Mouse (Mus musculus) testis, postnatal 14 days (tissue): ENCODE data around the gene Mfap2.

Source experiments
- DNase-seq: peaks from one replicate; pipeline ENCODE4 v3.0.0; 2021; ENCODE audit warnings: low spot score

Mfap2 gene

DNA sequence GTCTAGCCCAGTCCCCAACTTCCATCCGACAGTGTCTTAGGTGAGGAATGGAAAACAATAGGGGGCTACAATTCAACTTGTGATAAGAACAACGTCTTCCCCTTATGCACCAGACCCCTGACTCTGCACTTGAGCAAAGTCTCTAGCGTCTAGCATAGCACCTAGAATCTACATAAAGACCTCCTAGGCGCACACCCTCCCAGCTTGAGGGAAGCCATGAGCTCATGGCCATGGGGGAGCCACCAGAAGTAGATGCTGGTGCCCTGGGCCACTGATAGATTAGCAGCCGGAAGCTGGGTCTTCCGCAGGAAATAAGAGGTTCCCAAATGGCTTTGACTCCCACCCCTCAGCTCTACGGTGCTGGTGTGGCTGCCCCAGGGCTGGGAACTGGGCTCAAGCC is 22.7 kb upstream of the Mfap2 start:
- no peak for DNase-seq

DNA sequence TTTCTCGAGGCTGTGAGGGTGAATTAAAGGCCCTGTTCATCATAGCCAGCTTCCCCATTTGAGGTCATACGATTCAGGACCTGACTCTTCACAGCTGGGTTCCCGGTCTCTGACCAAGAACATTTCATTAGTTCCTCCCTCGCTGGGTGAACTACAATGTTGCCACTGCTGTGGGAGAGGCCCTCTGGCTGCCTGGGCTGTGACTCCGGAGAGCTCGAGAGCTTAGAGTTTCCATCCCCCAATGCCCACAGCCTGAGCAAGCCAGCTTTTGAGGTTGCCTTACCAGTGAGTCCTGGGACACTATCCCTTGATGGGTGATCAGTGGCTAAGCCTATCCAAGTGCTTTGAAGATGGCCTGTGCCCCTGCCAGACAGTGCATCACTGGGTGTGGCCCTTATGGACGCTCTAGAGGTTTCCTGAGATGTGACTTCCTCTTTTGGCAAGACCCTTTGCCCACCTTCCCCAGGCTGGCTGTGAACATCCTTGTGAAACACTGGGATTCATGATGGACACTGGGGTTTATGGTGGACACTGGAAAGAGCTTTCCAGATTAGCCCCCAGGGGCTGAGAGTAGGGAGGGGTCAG is 21.4 kb upstream of the Mfap2 start:
- peak; percentile 85 for DNase-seq

DNA sequence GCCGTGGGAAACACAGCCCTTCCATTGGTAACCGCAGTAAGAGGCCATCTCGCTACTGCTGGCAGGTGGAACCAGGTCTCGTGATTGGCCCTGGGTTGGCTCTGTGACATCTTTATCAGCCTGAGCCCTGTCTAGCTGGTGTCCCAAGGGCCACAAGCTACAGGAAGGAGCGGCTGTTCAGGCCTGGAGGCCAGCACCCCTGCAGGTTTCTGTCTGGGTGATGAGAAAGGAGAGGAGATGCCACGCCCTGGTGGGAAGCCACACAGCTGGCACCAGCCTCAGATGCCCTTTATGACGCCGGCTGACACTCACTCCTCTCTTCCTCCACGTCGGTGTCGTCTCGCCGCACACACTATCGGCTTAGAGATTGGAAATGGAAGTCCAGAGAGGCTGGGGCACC is 20.8 kb upstream of the Mfap2 start:
- no peak for DNase-seq

DNA sequence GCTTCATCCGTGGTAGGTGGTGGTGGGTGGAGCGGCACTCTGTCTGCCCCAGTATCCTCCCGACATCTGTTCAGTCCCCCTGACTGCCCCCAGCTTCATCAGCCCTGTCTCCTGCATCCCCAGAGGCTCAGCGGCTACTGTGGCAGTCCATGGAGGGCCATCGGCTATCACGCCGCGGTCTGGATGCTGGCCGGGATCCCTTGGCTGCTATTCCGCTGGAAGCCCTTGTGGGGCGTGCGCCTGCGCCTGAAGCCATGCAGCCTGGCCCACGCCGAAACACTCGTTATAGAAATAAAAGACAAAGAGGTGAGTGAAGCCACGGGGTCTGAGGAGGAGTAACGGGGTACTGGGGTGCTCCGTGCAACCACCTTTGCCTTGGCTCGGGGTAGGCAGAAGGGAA is 18.0 kb upstream of the Mfap2 start:
- no peak for DNase-seq

- DNase-seq = peak; percentile 83
Measured at GRCm38 (mm10) chr4:140993846-140994245, 16.4 kb upstream of the Mfap2 start.

GRCm38 (mm10) chr4:140995811-140996210 is 14.4 kb upstream of the Mfap2 start:
- peak; percentile 67 for DNase-seq

- no peak for DNase-seq
Measured at GRCm38 (mm10) chr4:140996812-140997211, 13.4 kb upstream of the Mfap2 start.

- no peak for DNase-seq
Measured at GRCm38 (mm10) chr4:141005983-141006382, 4.2 kb upstream of the Mfap2 start.

DNA sequence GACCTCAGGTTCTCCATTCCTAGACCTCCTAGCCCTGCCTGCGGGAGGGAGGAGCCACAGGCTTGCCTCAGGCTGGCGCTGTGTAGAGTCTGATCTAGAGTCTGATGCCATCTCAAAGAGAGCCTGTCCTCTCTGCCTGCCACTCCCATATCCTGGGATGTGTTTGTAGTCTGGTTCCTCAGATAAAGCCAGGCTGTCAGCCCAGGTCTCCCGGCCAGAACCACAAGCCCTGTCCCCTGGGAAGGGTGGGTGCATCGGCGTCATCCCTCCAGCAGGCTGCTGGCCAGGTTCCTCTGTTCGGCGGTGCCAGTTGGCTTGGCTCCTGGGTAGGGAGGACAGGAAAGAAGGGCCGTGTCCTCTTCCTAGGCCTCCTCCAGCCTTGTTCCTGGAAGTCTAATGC is 2.2 kb upstream of the Mfap2 start:
- DNase-seq = no peak

GRCm38 (mm10) chr4:141010526-141010925 is 308 bp downstream of the Mfap2 start:
- DNase-seq = no peak

DNA sequence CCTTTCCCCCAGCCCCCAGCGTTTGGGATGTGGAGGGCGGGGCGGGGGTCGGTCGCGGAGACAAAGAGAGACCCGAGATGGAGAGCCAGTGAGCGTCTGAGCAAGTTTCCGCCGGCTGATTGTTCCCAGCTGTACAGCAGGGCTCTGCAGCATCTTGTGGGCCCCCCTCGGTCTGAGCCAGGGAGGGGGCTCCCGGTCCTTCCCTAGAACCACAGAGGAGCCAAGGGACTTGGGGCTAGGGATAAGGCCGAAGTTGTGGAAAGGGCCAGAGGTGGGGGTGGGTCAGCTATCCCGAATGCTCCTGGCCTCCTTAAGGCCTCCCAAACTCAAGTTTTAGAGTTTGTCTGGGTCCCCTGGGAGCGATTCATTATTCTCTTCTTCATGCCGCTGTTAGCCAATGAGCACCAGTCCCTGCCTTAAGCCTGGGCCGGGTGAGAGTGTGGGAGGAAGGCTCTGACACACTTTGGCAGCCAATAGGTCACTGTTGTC is 767 bp downstream of the Mfap2 start:
- DNase-seq = no peak

DNA sequence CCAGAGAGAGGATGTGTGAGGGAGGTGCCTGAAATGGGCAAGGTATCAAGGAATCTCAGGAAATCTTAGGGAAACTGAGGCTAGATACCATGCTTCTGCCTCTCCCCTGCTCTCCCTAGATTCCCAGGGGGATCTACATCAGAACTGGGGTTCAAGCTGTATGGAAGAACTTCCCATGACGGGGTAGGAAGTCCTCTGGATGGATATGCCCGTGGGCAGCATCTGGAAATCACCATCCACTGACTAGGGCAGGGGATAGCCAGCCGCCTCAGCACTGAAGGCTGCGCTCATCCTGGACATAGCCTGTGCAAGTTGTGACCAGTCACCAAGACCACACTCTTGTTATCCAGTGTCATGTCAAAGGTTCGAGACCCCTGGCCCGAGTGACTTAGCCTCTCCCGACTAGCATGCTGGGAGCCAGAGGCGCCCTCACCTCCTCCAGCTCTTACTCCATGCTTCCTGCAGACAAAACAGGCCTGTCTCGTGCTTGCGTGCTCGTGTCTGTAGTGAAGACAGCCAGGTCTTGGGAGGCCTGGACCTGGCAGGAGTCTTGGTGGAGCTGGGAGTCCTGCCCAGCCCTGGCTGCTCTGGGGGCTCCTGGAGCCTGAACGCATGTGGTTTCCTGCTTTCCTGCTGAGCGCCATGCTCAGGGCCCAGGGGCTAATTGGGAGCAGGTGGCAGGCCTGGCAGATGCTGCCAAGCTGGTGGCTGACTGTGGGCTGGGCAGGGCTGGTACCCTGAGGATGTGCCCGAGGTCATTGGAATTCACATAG is 1.5 kb downstream of the Mfap2 start:
- no peak for DNase-seq

DNA sequence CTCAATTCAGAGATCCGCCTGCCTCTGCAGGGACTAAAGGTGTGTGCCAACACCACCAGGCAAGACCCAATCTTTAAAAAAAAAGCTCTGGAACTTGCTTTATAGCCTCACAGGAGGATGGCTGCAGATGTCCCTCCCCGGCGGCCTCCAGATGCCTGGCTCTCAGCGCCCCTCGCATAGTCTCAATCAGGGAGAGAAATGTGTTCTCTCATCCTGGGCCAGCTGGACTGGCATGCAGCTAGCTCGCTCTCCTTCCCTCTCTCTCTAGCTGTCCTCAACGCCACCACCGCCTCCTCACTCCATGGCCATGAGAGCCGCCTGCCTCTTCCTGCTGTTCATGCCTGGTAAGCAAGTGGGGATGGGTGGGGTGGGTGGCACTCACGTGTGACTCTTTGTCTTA is 2.3 kb downstream of the Mfap2 start:
- DNase-seq = no peak

- no peak for DNase-seq
Measured at GRCm38 (mm10) chr4:141014114-141014513, 3.9 kb downstream of the Mfap2 start.

GRCm38 (mm10) chr4:141014856-141015255 is 4.6 kb downstream of the Mfap2 start:
- DNase-seq = no peak

GRCm38 (mm10) chr4:141015356-141015755 is 5.1 kb downstream of the Mfap2 start:
- no peak for DNase-seq

DNA sequence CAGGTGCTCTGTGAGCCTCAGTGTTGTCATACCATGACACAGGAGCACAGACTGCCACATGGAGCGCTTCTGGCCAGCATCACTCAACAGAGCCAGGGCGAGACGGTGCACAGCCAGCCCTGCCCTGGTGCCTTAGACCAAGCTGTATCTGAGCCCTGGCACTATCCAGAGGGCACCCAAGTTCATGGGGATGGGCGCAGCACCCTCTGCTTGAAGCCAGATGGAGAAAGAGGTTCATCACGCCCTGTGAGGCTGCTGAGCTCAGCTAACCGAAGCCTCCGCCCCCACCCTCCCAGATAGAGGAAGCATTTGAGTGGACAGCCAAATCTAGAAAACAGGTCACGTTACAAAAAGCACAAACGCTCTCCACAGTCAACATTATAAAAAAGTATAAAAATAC is 6.1 kb downstream of the Mfap2 start:
- DNase-seq = no peak

DNA sequence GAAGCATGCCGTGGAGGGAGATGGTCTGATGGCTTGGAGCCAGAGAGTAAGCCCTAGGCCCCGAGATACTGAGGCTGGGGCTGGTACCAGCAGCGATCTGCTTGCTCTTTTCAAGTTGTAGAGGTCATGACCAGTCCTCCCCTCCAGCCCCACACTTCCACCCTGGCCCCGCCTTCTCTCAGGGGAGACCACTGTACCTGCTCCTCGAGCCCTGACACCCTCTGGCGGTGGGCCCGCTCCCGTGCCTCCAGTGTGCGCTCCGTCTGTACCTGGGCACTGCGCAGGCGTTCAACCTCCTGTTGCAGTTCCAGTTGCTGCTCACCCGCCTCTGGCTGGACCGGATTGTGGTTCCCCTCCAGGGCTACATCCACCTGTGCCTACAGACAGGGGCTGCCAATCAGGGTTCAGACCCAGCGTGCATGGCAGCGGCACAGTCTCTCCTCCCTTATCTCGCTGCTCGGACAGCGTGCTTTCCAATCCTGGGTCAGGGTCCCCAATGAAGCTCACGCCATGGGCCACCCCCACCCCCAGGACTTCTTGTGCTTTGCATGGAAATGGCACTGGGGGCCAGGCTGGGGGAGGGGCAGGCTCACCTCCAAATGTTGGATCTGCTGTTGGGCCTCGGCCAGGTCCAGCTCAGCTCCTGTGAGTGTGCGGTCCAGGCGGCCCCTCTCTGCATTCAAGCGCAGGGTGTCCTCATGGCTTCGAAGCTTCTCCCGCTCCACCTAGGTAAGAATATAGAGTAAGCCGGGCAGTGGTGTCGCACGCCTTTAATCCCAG is 7.6 kb downstream of the Mfap2 start:
- no peak for DNase-seq

- DNase-seq = no peak
Measured at GRCm38 (mm10) chr4:141020220-141020619, 10.0 kb downstream of the Mfap2 start.

DNA sequence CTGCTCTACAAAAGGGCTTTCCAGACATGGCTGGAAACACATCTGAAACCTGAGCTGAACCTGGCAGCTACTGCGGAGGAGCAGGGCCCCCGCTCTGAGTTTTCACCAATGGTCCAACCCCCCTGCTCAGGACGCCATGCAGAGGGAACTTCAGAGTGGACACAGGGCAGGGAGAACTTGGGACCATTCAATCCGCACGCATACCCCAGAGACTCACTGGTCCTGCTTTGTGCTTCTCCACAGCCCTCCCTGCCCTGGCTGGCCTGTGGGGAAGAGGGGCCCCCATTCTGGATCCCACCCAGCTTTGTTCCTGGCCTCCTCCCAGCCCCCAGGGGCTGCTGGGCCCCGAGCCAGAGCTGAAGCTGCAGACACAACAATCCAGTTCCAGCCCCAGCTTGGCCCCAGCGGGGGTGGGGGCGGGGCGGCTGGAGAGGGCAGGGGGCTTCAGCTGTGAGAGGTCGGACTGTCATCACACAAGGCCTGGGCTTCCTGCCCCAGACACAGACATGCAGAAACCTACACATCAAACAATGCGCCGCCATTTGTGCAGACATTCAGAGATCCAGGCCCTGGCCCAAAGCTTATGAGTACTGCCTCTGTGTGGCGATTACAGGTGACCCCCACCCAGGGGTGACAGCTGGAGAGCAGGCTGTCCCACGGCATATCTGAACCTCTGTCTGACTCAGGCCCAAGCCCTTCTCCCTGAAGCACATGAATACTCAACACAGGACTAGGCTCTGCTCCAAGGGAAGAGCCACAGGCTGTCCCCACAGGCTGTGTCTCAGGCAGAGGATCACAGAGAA is 10.8 kb downstream of the Mfap2 start:
- no peak for DNase-seq

DNA sequence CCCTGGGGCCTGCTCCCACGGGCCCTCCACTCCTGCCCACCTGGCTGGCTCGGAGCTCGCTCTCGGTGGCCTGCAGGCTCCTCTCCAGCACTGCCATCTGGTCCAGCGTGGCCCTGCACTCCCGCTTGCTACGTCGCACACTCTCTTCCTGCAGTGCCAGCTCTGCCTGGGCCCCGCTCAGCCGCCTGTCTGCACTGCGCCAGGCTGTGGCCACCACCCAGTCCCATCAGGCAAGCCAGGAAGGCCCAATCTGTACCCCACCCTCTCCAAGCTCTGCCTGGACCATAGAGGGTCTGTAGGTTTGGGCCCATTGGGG is 11.4 kb downstream of the Mfap2 start:
- no peak for DNase-seq

- DNase-seq = no peak
Measured at GRCm38 (mm10) chr4:141024052-141024451, 13.8 kb downstream of the Mfap2 start.
